Mouse (Mus musculus): ENCODE measurements around the gene Irf2. TPM values are rescaled to one million over a fixed set of nuclear protein-coding genes. Genes with fewer than 3 reads are reported as not detected.

Gene Irf2
- polyA plus RNA-seq, 1 experiment = 9.7 TPM

DNA sequence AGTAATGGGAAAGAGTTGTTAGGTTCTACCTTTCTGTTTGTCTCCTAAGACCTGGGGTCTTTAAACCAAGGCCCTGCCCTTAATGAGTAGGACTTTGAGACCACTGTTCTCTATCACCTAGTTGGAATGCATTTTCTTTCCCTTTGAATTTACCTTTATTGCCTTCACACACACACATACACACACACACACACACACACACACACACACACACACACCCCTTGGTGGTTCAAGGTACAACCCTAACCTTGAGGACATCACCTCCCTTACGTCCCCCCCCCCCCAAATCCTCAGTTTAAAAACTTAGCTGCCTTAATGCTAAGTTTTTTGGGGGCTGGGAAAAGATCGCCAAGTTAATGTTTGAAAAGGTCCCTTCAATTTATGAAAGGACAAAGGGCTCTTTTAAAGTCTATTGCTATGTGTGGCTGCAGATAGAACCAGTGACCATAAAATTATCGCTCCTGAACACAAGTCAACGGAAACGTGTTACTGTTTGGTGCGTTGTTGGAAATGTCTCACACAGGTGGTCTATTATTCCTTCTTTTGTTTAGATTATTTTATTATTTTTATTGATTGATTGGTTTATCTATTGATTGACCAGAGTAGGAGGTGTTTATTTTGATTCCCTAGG lies 108.6 kb downstream of the Irf2 start:
- TF ChIP-seq CTCF (IDR thresholded peaks at IDR 0.05; ENCODE audit: borderline replicate concordance, extremely low read depth, insufficient read depth, insufficient read length) (no peak), POLR2A (IDR thresholded peaks at IDR 0.05; ENCODE audit: borderline replicate concordance, extremely low read depth, insufficient read depth, insufficient read length, poor library complexity, severe bottlenecking) (no peak)
- no peak for DNase-seq (ENCODE audit: low read depth)

DNA sequence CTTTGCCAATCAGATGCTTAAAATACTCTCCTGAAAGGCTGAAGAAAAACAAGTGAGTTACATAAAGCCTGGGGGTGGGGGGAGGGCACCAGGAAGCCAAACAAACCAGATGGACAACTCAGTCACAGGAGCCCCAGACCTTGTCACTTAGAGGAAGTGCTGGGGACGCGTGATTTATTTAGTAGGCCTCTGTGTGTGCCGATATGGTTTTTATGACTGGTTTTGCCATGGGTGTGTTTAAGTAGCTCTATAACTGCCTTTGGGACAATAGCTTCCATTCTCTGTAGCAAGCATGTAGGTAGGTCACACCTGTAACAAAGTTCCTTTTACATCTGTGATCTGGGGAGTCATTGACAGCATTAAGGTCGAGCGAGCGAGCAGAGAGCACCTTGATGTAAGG lies 109.4 kb downstream of the Irf2 start:
- DNase-seq (ENCODE audit: low read depth) = no peak
- TF ChIP-seq POLR2A (IDR thresholded peaks at IDR 0.05; ENCODE audit: borderline replicate concordance, extremely low read depth, insufficient read depth, insufficient read length, poor library complexity, severe bottlenecking) = no peak
- TF ChIP-seq CTCF (IDR thresholded peaks at IDR 0.05; ENCODE audit: borderline replicate concordance, extremely low read depth, insufficient read depth, insufficient read length) = no peak

DNA sequence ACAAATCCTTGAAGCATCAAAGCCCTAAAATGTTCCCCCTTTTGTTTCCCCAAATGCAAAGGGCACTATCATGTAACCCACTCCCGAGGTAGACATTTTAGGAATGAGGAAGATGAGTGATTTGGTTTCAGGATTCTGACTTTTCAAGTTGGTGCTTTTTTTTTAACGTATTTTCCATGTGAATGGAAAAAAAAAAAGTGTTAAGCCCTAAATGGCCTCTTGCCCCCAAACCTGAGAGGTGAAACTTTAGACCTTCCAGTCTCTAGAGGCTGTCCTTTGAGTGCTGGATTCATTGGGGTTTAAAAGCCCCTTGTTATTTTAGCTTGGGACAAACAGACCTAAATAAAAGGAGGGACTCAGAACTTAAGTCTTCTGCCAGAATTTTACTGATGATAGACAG lies 109.9 kb downstream of the Irf2 start:
- no peak for TF ChIP-seq CTCF (IDR thresholded peaks at IDR 0.05; ENCODE audit: borderline replicate concordance, extremely low read depth, insufficient read depth, insufficient read length)
- no peak for TF ChIP-seq POLR2A (IDR thresholded peaks at IDR 0.05; ENCODE audit: borderline replicate concordance, extremely low read depth, insufficient read depth, insufficient read length, poor library complexity, severe bottlenecking)
- no peak for DNase-seq (ENCODE audit: low read depth)

DNA sequence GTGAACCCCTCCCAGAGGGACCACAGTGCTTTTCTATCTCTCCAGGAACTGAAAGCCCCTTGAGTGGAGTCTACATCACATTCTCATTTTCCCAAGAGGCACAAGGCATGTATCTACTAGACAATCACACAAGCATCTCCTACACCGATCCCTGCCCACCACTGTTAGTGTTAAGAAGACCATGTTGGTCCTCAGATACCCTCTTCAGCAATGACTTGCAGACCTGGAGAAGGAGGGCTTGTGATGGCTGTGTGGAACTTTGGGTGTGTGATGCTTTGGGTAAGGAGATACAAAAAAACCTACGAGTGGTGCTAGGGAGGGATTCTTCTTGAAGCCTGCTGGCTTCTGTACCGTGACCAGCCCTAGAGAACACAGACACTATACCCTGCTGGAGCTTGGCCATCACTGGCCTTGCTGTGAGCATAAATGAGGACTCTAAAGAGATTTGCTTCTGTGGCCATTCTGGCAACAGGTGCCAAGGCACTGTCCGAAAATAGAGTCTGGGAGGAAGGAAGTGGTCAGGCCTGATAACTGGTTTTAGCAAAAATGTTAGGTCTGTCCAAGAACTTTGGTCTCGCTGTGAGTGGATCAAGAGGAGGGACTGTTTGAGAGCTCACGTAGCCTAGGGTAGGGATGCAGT lies 110.8 kb downstream of the Irf2 start:
- no peak for DNase-seq (ENCODE audit: low read depth)
- TF ChIP-seq POLR2A (IDR thresholded peaks at IDR 0.05; ENCODE audit: borderline replicate concordance, extremely low read depth, insufficient read depth, insufficient read length, poor library complexity, severe bottlenecking) = no peak
- TF ChIP-seq CTCF (IDR thresholded peaks at IDR 0.05; ENCODE audit: borderline replicate concordance, extremely low read depth, insufficient read depth, insufficient read length) = no peak

DNA sequence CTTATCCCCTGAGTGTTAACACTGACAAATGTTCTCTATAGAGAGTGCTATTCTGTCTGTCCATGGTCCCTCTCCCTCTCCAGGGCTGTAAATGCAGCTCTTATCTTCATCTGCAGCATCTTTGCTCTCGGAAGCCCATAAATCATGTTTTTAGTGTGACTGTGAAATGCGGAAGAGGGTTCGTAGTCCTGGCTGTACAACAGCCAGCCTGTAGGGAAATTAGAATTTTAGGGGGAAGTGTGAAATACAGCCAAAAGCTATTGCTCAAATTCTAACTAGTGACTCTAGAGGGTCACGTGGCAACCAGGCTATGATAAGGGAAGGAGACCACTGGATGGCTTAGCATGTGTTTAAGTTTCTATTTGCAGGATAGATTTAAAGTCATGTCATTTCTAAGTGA lies 112.0 kb downstream of the Irf2 start:
- TF ChIP-seq POLR2A (IDR thresholded peaks at IDR 0.05; ENCODE audit: borderline replicate concordance, extremely low read depth, insufficient read depth, insufficient read length, poor library complexity, severe bottlenecking) (no peak), CTCF (IDR thresholded peaks at IDR 0.05; ENCODE audit: borderline replicate concordance, extremely low read depth, insufficient read depth, insufficient read length) (no peak)
- DNase-seq (ENCODE audit: low read depth) = no peak

DNA sequence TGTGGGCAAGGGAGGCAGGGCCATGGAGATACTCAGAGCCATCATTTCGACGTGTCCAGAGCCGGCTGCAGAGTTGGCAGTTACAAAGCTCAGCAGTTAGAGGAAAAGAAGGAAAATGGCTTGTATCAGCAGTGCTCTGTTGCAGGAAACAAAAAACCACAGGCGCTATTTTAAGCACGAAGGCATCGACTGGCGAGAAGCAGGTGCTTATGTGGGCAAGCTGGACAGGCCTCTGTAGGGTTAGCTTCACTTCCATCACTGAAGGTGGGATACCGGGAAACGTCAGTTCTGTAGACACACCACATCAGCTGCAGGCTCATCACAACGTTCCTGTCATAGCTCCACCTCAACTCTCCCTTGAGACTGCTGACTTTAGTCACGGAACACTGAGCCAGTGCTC lies 112.8 kb downstream of the Irf2 start:
- DNase-seq (ENCODE audit: low read depth) = no peak
- no peak for TF ChIP-seq POLR2A (IDR thresholded peaks at IDR 0.05; ENCODE audit: borderline replicate concordance, extremely low read depth, insufficient read depth, insufficient read length, poor library complexity, severe bottlenecking)
- TF ChIP-seq CTCF (IDR thresholded peaks at IDR 0.05; ENCODE audit: borderline replicate concordance, extremely low read depth, insufficient read depth, insufficient read length) = no peak

DNA sequence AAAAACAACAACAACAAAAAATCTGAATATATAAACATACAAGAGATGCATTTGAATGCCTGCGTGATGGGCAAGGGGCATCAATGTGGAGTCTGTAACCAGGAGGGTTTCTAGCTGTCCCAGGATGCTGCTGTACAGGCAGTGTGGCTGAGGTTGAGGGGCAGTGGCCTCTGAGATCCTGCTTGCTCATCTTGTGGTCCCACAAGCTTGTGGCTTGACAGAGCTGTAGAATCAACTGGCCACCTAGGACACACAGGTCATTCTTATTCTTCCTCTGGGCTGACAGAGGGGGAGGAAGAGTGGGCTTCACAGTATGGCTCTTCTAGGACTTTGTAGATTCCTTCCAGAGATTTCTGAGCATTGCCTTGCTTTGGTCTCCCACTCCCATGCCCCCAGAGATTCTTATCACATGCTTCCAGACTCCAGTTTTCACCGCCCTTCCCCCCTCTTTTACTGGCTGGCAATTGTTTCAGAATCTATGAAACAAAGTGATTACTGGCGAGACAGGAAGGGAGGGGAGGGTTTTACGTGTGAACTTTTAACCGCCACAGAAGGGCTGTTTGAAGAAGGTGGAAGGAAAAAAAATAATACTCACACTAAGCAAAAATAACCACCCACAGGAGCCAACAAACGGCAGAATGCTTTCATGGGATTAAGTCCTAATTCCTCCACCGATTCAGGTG lies 119.8 kb downstream of the Irf2 start:
- DNase-seq (ENCODE audit: low read depth) = peak; percentile 54
- TF ChIP-seq CTCF (IDR thresholded peaks at IDR 0.05; ENCODE audit: borderline replicate concordance, extremely low read depth, insufficient read depth, insufficient read length) (no peak), POLR2A (IDR thresholded peaks at IDR 0.05; ENCODE audit: borderline replicate concordance, extremely low read depth, insufficient read depth, insufficient read length, poor library complexity, severe bottlenecking) (no peak)

DNA sequence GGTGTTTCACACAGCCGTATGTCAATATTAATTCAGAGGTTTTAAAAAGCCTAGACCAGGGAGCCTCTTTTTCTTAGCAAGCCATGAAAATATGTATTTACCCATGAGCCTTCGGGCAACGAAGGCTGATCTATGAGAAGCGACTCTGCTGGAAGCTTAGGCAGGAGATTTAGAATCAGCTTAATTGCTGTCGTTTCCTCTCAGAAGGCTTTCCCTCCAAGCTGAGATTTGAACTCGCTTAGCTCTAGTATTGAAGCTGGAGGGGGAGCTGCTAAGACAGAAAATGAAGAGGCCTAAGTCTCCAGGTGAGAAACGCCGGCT lies 120.3 kb downstream of the Irf2 start:
- TF ChIP-seq POLR2A (IDR thresholded peaks at IDR 0.05; ENCODE audit: borderline replicate concordance, extremely low read depth, insufficient read depth, insufficient read length, poor library complexity, severe bottlenecking) (no peak), CTCF (IDR thresholded peaks at IDR 0.05; ENCODE audit: borderline replicate concordance, extremely low read depth, insufficient read depth, insufficient read length) (no peak)
- no peak for DNase-seq (ENCODE audit: low read depth)

DNA sequence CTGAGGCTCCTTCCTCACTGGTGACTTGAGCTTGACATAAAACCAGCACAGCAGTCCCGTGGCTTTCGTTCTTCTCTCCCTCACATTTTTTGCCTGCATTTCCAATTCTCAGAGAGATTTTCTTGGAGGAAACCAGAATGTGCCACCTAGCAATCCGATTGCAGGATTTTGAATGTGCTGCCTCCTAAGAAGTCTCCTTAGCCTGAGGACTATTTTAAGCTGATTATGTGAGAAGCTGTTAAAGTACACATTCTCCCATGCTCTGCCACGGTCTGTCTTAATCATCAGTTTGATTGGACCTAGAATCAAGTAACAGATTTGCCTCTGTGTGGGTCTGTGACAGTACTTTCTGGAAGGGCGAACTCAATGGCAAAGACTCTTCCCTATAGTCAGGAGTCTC lies 123.0 kb downstream of the Irf2 start:
- TF ChIP-seq POLR2A (IDR thresholded peaks at IDR 0.05; ENCODE audit: borderline replicate concordance, extremely low read depth, insufficient read depth, insufficient read length, poor library complexity, severe bottlenecking) = no peak
- no peak for TF ChIP-seq CTCF (IDR thresholded peaks at IDR 0.05; ENCODE audit: borderline replicate concordance, extremely low read depth, insufficient read depth, insufficient read length)
- DNase-seq (ENCODE audit: low read depth) = no peak

DNA sequence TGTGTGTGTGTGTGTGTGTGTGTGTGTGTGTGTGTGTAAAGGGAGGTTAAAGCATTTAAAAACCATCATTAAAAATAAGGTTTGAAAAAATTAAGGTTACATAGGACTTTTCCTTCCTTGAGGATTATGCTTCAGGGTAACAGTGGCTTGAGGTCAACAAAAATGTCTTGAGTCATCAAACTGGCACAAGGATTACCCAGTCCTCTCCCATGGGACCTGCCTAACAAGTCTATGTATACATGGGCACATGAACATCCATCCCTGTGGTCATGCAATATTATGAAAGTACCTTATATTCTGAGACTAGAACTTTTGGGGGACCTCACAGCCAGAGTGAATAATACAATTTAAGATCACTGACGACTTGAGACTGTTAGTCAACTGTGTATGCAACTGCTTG lies 125.9 kb downstream of the Irf2 start:
- DNase-seq (ENCODE audit: low read depth) = no peak
- TF ChIP-seq POLR2A (IDR thresholded peaks at IDR 0.05; ENCODE audit: borderline replicate concordance, extremely low read depth, insufficient read depth, insufficient read length, poor library complexity, severe bottlenecking) (no peak), CTCF (IDR thresholded peaks at IDR 0.05; ENCODE audit: borderline replicate concordance, extremely low read depth, insufficient read depth, insufficient read length) (no peak)

DNA sequence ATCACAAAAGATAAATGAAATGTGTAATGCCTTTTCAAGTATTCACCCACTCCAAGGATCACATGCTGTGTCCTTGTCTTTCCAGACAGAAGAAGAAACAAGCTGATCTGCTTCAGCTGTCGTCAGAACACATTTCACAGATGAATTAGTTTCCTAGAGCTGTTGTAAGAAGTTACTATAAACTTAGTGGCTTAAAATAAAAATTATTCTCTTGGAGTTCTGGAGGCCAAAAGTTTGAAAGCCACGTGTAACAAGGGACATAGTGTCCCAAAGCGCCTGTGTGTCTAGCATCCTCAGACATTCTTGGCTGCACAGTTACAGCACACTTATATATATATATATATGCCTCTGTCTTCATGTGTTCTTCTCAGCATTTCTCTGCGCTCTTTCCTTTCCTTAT lies 127.9 kb downstream of the Irf2 start:
- no peak for DNase-seq (ENCODE audit: low read depth)
- no peak for TF ChIP-seq POLR2A (IDR thresholded peaks at IDR 0.05; ENCODE audit: borderline replicate concordance, extremely low read depth, insufficient read depth, insufficient read length, poor library complexity, severe bottlenecking)
- TF ChIP-seq CTCF (IDR thresholded peaks at IDR 0.05; ENCODE audit: borderline replicate concordance, extremely low read depth, insufficient read depth, insufficient read length) = no peak

All from brain, embryonic 14.5 days (tissue).